Mouse (Mus musculus): ENCODE results near the gene Miga1. TPM values are rescaled to one million over a fixed set of nuclear protein-coding genes. Genes with fewer than 3 reads are reported as not detected.
"Not testable (repeated sequence)": the region's sequence is repeated elsewhere in the genome, so short reads cannot be mapped to it uniquely, and the experiment has no call there.

The Miga1 gene
- polyA plus RNA-seq, 1 experiment from 2014 or later: 19.1 TPM

GRCm38 (mm10) chr3:152271876-152272275 is 68.3 kb downstream of the Miga1 start:
- Histone ChIP-seq H3K9me3 (no peaks in the 10 kb centered on the region), H3K4me3 (no peak overlapping the region), H3K36me3 (replicated peaks) (peaks cover 15% of the 10 kb centered on the region), H3K4me1 (no peaks in the 10 kb centered on the region), H3K27me3 (replicated peaks; ENCODE audit: low read depth, poor library complexity, severe bottlenecking) (peaks cover 19% of the 10 kb centered on the region), H3K27ac (replicated peaks) (no peak overlapping the region)
- 89% methylated on average over 6 of the region's 6 CpGs for WGBS
- DNase-seq (ENCODE audit: low spot score): no peak

- no peak overlapping the region for H3K27ac ChIP-seq (replicated peaks)
- peaks cover 26% of the 10 kb centered on the region for H3K27me3 ChIP-seq (replicated peaks; ENCODE audit: low read depth, poor library complexity, severe bottlenecking)
- peaks cover 9% of the 10 kb centered on the region for H3K36me3 ChIP-seq (replicated peaks)
- no peaks in the 10 kb centered on the region for H3K9me3 ChIP-seq
- H3K4me1 ChIP-seq: peaks cover 6% of the 10 kb centered on the region
- no peak for DNase-seq (ENCODE audit: low spot score)
- WGBS: 90% methylated on average over 10 of the region's 10 CpGs
- no peak overlapping the region for H3K4me3 ChIP-seq
These were observed 69.0 kb downstream of the Miga1 start for GRCm38 (mm10) chr3:152271071-152271710.

GRCm38 (mm10) chr3:152268099-152268498 is 72.1 kb downstream of the Miga1 start:
- Histone ChIP-seq H3K4me1 (peaks cover 21% of the 10 kb centered on the region), H3K9me3 (no peaks in the 10 kb centered on the region), H3K4me3 (no peak overlapping the region), H3K27me3 (replicated peaks; ENCODE audit: low read depth, poor library complexity, severe bottlenecking) (peaks cover 57% of the 10 kb centered on the region), H3K27ac (replicated peaks) (no peak overlapping the region), H3K36me3 (replicated peaks) (peaks cover 3% of the 10 kb centered on the region; the same call in 1 of the 2 replicates)
- 91% methylated on average over 14 of the region's 14 CpGs for WGBS
- no peak for DNase-seq (ENCODE audit: low spot score)

GRCm38 (mm10) chr3:152266036-152266421 is 74.2 kb downstream of the Miga1 start, which contains the start of gene Nexn:
Gene Nexn (minus strand): TSS chr3:152266350.
- 2% methylated on average over 13 of the region's 13 CpGs for WGBS
- Histone ChIP-seq H3K27me3 (replicated peaks; ENCODE audit: low read depth, poor library complexity, severe bottlenecking) (peaks cover 77% of the 10 kb centered on the region), H3K27ac (replicated peaks) (peak within 1 kb of the TSS; percentile 86), H3K4me1 (peaks cover 35% of the 10 kb centered on the region), H3K36me3 (replicated peaks) (no peaks in the 10 kb centered on the region), H3K4me3 (peak within 1 kb of the TSS; percentile 72), H3K9me3 (no peaks in the 10 kb centered on the region)
- DNase-seq (ENCODE audit: low spot score): no peak

GRCm38 (mm10) chr3:152265351-152266035 is 74.7 kb downstream of the Miga1 start:
- Histone ChIP-seq H3K4me1 (peaks cover 35% of the 10 kb centered on the region), H3K4me3 (peak overlapping the region; percentile 72), H3K36me3 (replicated peaks) (no peaks in the 10 kb centered on the region), H3K9me3 (no peaks in the 10 kb centered on the region), H3K27ac (replicated peaks) (peak overlapping the region; percentile 86), H3K27me3 (replicated peaks; ENCODE audit: low read depth, poor library complexity, severe bottlenecking) (peaks cover 77% of the 10 kb centered on the region)
- peak; percentile 85 for DNase-seq (ENCODE audit: low spot score)
- 1% methylated on average over 62 of the region's 63 CpGs for WGBS

GRCm38 (mm10) chr3:152264830-152265229 is 75.4 kb downstream of the Miga1 start:
- Histone ChIP-seq H3K27ac (replicated peaks) (no peak overlapping the region), H3K9me3 (no peaks in the 10 kb centered on the region), H3K4me1 (peaks cover 35% of the 10 kb centered on the region), H3K4me3 (peak overlapping the region; percentile 72), H3K27me3 (replicated peaks; ENCODE audit: low read depth, poor library complexity, severe bottlenecking) (peaks cover 77% of the 10 kb centered on the region), H3K36me3 (replicated peaks) (no peaks in the 10 kb centered on the region)
- no peak for DNase-seq (ENCODE audit: low spot score)
- WGBS: 47% methylated on average over 12 of the region's 12 CpGs

- Histone ChIP-seq H3K4me3 (peak overlapping the region; percentile 72; the same call in 1 of the 2 replicates), H3K27me3 (replicated peaks; ENCODE audit: low read depth, poor library complexity, severe bottlenecking) (peaks cover 77% of the 10 kb centered on the region), H3K27ac (replicated peaks) (no peak overlapping the region), H3K4me1 (peaks cover 35% of the 10 kb centered on the region), H3K9me3 (no peaks in the 10 kb centered on the region), H3K36me3 (replicated peaks) (no peaks in the 10 kb centered on the region)
- DNase-seq (ENCODE audit: low spot score): no peak
- WGBS: 45% methylated on average over 10 of the region's 10 CpGs
These were observed 75.8 kb downstream of the Miga1 start for GRCm38 (mm10) chr3:152264374-152264773.

- Histone ChIP-seq H3K9me3 (no peaks in the 10 kb centered on the region), H3K27ac (replicated peaks) (peak overlapping the region; percentile 48; the same call in 1 of the 2 replicates), H3K4me3 (0 out of 2 replicates have a peak overlapping the region, but pooled peaks have one; percentile 21), H3K36me3 (replicated peaks) (no peaks in the 10 kb centered on the region), H3K4me1 (peaks cover 35% of the 10 kb centered on the region), H3K27me3 (replicated peaks; ENCODE audit: low read depth, poor library complexity, severe bottlenecking) (peaks cover 59% of the 10 kb centered on the region)
- 17% methylated on average over 8 of the region's 8 CpGs for WGBS
- DNase-seq (ENCODE audit: low spot score): no peak
These were observed 78.3 kb downstream of the Miga1 start for GRCm38 (mm10) chr3:152261948-152262347.

GRCm38 (mm10) chr3:152261436-152261835 is 78.8 kb downstream of the Miga1 start:
- Histone ChIP-seq H3K27me3 (replicated peaks; ENCODE audit: low read depth, poor library complexity, severe bottlenecking) (peaks cover 54% of the 10 kb centered on the region), H3K27ac (replicated peaks) (no peak overlapping the region), H3K4me1 (peaks cover 32% of the 10 kb centered on the region), H3K9me3 (no peaks in the 10 kb centered on the region), H3K36me3 (replicated peaks) (no peaks in the 10 kb centered on the region), H3K4me3 (no peak overlapping the region)
- DNase-seq (ENCODE audit: low spot score): no peak
- WGBS: 66% methylated on average over 8 of the region's 8 CpGs

GRCm38 (mm10) chr3:152260362-152260761 is 79.8 kb downstream of the Miga1 start:
- DNase-seq (ENCODE audit: low spot score): no peak
- peaks cover 21% of the 10 kb centered on the region for H3K4me1 ChIP-seq
- H3K36me3 ChIP-seq (replicated peaks): no peaks in the 10 kb centered on the region
- H3K9me3 ChIP-seq: no peaks in the 10 kb centered on the region
- H3K27me3 ChIP-seq (replicated peaks; ENCODE audit: low read depth, poor library complexity, severe bottlenecking): peaks cover 43% of the 10 kb centered on the region
- WGBS: 96% methylated on average over 1 of the region's 1 CpGs
- no peak overlapping the region for H3K27ac ChIP-seq (replicated peaks)
- H3K4me3 ChIP-seq: no peak overlapping the region

- H3K36me3 ChIP-seq (replicated peaks); H3K27ac ChIP-seq (replicated peaks); H3K4me3 ChIP-seq; H3K9me3 ChIP-seq: not testable (repeated sequence)
- 51% methylated on average over 8 of the region's 9 CpGs for WGBS
- peak; percentile 82 for DNase-seq (ENCODE audit: low spot score)
- peaks cover 15% of the 10 kb centered on the region for H3K4me1 ChIP-seq
- H3K27me3 ChIP-seq (replicated peaks; ENCODE audit: low read depth, poor library complexity, severe bottlenecking): peaks cover 34% of the 10 kb centered on the region
These were observed 80.8 kb downstream of the Miga1 start for GRCm38 (mm10) chr3:152259409-152259808.

GRCm38 (mm10) chr3:152257528-152257927 is 82.7 kb downstream of the Miga1 start:
- no peak overlapping the region for H3K4me3 ChIP-seq
- H3K36me3 ChIP-seq (replicated peaks): no peaks in the 10 kb centered on the region
- DNase-seq (ENCODE audit: low spot score): no peak
- no peaks in the 10 kb centered on the region for H3K9me3 ChIP-seq
- peaks cover 12% of the 10 kb centered on the region for H3K4me1 ChIP-seq
- peaks cover 15% of the 10 kb centered on the region for H3K27me3 ChIP-seq (replicated peaks; ENCODE audit: low read depth, poor library complexity, severe bottlenecking)
- WGBS: 92% methylated on average over 3 of the region's 3 CpGs
- no peak overlapping the region for H3K27ac ChIP-seq (replicated peaks)

- Histone ChIP-seq H3K9me3 (no peaks in the 10 kb centered on the region), H3K27me3 (replicated peaks; ENCODE audit: low read depth, poor library complexity, severe bottlenecking) (no peaks in the 10 kb centered on the region), H3K27ac (replicated peaks) (no peak overlapping the region), H3K36me3 (replicated peaks) (no peaks in the 10 kb centered on the region), H3K4me3 (no peak overlapping the region), H3K4me1 (no peaks in the 10 kb centered on the region)
- DNase-seq (ENCODE audit: low spot score): no peak
- 91% methylated on average over 1 of the region's 1 CpGs for WGBS
These were observed 89.7 kb downstream of the Miga1 start for GRCm38 (mm10) chr3:152250487-152250886.

Measured in embryonic facial prominence, embryonic 10.5 days (tissue).